Comparison of ENCODE assay signal across 11 mouse cellular contexts in the genomic region with DNA sequence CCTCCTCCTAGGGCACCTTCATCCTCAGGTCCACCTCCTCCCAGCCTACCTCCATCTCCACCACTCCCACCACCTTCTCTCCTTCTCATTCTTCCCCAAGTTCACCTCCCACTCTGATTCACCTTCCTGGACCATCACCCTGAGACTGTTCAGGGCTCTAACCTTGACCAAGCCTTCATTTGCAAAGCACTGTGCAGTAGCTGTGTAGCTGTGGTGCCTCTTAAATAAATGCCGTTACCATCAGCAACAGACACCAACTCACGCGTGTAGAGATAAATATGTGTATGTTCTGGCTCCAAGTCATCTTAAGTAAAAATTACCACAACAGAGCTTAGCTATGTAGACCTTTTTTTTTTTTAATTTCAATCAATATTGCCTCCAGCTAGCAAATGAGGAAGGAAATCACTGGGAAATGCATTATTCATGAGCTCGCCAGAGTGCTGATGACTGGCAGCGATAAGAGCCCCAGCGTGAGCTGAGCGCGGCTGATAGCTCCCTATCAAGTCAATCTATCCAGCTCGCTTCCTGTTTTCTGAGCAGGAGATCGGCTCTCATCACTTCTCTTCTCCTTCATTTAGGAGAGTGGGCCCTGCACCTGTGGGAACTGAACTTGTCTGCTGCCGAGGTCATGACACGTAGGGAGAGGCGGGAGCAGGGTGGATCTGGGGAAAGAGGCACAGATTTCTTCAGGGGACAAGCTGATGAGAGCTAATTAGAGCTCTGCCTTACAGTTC.
DNase-seq lines count a peak whose midpoint lies in the region; ATAC-seq and TF ChIP-seq lines count a peak whose summit lies in the region.
"Had no signal": no experiment of that assay in that cellular context is flagged by ENCODE, and none has a peak within 500 bp of the region (broad histone marks: within the 10 kb centered on the region; RNA-seq: fewer than 3 reads in every experiment).

No protein-coding gene starts in this region.

- no peaks in the 10 kb centered on the region for H3K9me3 ChIP-seq in forebrain, embryonic 13.5 days (replicated peaks)
- H3K9me3 ChIP-seq in limb, embryonic 10.5 days (replicated peaks) = no peaks in the 10 kb centered on the region
- H3K9me3 ChIP-seq in stomach, postnatal 0 days (ENCODE audit: control insufficient read depth, low read length) = no peaks in the 10 kb centered on the region
- H3K9me3 ChIP-seq: limb, embryonic 13.5 days had no signal

- H3K4me3 ChIP-seq in forebrain, embryonic 13.5 days = peak overlapping the region; percentile 29
- H3K4me3 ChIP-seq in limb, embryonic 10.5 days = 0 out of 2 replicates have a peak overlapping the region, but pooled peaks have one; percentile 6
- no peak overlapping the region for H3K4me3 ChIP-seq in stomach, postnatal 0 days (ENCODE audit: low read depth, low read length)
- H3K4me3 ChIP-seq: limb, embryonic 13.5 days had no signal

- 9% methylated on average over 13 of the region's 13 CpGs for WGBS in forebrain, embryonic 13.5 days
- WGBS in limb, embryonic 10.5 days = 18% methylated on average over 13 of the region's 13 CpGs
- WGBS in stomach, postnatal 0 days = 41% methylated on average over 13 of the region's 13 CpGs

- peak; percentile 88 for ATAC-seq in forebrain, embryonic 13.5 days
- ATAC-seq in stomach, postnatal 0 days (ENCODE audit: low FRiP score, low TSS enrichment) = no peak

- DNase-seq in urinary bladder, postnatal 14 days (ENCODE audit: low spot score) = peak; percentile 53
- DNase-seq in urinary bladder, postnatal 4 days (ENCODE audit: low spot score in 2 of 2) = no peak
- DNase-seq in limb, embryonic 10.5 days (ENCODE audit: low spot score) = no peak
- DNase-seq in stomach, postnatal 0 days (ENCODE audit: low spot score) = no peak
- DNase-seq in frontal cortex, postnatal 25 days (ENCODE audit: low spot score in 2 of 2) = no peak
- DNase-seq in spleen, postnatal 14 days (ENCODE audit: low spot score in 2 of 2) = no peak
- DNase-seq in heart, postnatal 14 days = no peak
- DNase-seq: adrenal gland, adult 2 months; gastrocnemius, postnatal 36 days had no signal

- no peak for TF ChIP-seq CTCF in stomach, postnatal 0 days (IDR thresholded peaks at IDR 0.05; ENCODE audit: low read depth)

- intact Hi-C loops in heart, postnatal 14 days (cut with DNase I) = no loop called here

- H3K4me1 ChIP-seq in forebrain, embryonic 13.5 days = peaks cover 28% of the 10 kb centered on the region
- H3K4me1 ChIP-seq in limb, embryonic 10.5 days = peaks cover 65% of the 10 kb centered on the region
- no peaks in the 10 kb centered on the region for H3K4me1 ChIP-seq in stomach, postnatal 0 days (replicated peaks; ENCODE audit: control insufficient read depth, insufficient read depth)

- H3K27ac ChIP-seq in forebrain, embryonic 13.5 days = peak overlapping the region; percentile 66
- H3K27ac ChIP-seq in limb, embryonic 10.5 days = no peak overlapping the region
- H3K27ac ChIP-seq in stomach, postnatal 0 days (replicated peaks) = no peak overlapping the region
- H3K27ac ChIP-seq: limb, embryonic 13.5 days had no signal

- H3K9ac ChIP-seq in forebrain, embryonic 13.5 days = peak overlapping the region; percentile 47; the same call in 1 of the 2 replicates
- H3K9ac ChIP-seq in stomach, postnatal 0 days (ENCODE audit: low read length) = no peak overlapping the region
- H3K9ac ChIP-seq: limb, embryonic 13.5 days had no signal

- H3K36me3 ChIP-seq in forebrain, embryonic 13.5 days (ENCODE audit: poor library complexity, severe bottlenecking) = no peaks in the 10 kb centered on the region
- no peaks in the 10 kb centered on the region for H3K36me3 ChIP-seq in limb, embryonic 10.5 days
- no peaks in the 10 kb centered on the region for H3K36me3 ChIP-seq in stomach, postnatal 0 days (ENCODE audit: control insufficient read depth, insufficient read depth, low read length)
- H3K36me3 ChIP-seq: limb, embryonic 13.5 days had no signal

- H3K4me2 ChIP-seq in forebrain, embryonic 13.5 days = peak overlapping the region; percentile 60
- peak overlapping the region; percentile 27; the same call in 1 of the 2 replicates for H3K4me2 ChIP-seq in stomach, postnatal 0 days (replicated peaks; ENCODE audit: low read depth)
- H3K4me2 ChIP-seq: limb, embryonic 13.5 days had no signal

- H3K27me3 ChIP-seq in forebrain, embryonic 13.5 days = no peaks in the 10 kb centered on the region; the same call in 1 of the 2 replicates
- peaks cover 69% of the 10 kb centered on the region for H3K27me3 ChIP-seq in limb, embryonic 10.5 days (ENCODE audit: low read depth, poor library complexity, severe bottlenecking)
- no peaks in the 10 kb centered on the region; the same call in 1 of the 2 replicates for H3K27me3 ChIP-seq in stomach, postnatal 0 days (ENCODE audit: control insufficient read depth, insufficient read depth, low read length)

- no peak for TF ChIP-seq EP300 in stomach, postnatal 0 days (optimal IDR thresholded peaks at IDR 0.05)
